Mouse (Mus musculus) liver, embryonic 14.5 days (tissue): ENCODE measurements around the gene Sh2b2.

ENCODE experiments used
- CTCF ChIP-seq: IDR thresholded peaks from 2 replicates; pipeline ENCODE4 v1.5.1; 2016; ENCODE audit warnings: antibody characterized with exemption, low read depth, control low read depth
- EP300 ChIP-seq: IDR thresholded peaks from 2 replicates; pipeline ENCODE4 v1.6.1; 2016; ENCODE audit warnings: antibody characterized with exemption, low read depth

DNA sequence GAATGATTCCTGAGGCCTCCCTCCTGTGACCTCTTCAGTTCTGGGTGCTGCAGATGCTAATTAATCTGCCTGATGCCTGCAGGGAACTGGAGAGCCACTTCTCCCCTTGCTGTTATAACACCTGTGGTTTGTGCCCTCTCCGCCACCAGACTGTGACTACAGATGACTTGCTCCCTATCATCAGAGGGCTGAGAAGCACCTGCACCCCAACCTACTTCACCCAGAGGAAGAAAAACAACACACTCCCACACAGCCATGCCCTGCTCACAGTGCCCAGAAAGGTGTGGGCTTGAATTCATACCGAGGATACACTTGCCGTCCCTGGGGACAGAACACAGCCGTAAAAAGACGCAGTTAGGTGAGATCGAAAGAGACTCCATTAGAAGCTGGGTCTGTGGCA, 5.2 kb downstream of the Sh2b2 start:
- no peak for TF ChIP-seq CTCF
- no peak for TF ChIP-seq EP300
